Mouse (Mus musculus) heart, postnatal 25 days (tissue): ENCODE measurements around the gene Yipf7. TPM values are rescaled to one million over a fixed set of nuclear protein-coding genes. Genes with fewer than 3 reads are reported as not detected.

ENCODE experiments used
- DNase-seq: peaks from one replicate; pipeline ENCODE4 v3.0.0; 2022; ENCODE audit warnings: low spot score
- intact Hi-C: fragments of 180-260 bp; cut with DNase I; formaldehyde crosslinking; loops from one replicate; pipeline ENCODE4 v1.15.1; 2025
- total RNA-seq, 2 experiments: library from RNA; stranded (reverse); gene quantifications; 2 replicates each; pipeline ENCODE4 v1.2.3; 2021

Yipf7 gene
- 100 to 1,000 TPM; 166 to 170 TPM for total RNA-seq

DNA sequence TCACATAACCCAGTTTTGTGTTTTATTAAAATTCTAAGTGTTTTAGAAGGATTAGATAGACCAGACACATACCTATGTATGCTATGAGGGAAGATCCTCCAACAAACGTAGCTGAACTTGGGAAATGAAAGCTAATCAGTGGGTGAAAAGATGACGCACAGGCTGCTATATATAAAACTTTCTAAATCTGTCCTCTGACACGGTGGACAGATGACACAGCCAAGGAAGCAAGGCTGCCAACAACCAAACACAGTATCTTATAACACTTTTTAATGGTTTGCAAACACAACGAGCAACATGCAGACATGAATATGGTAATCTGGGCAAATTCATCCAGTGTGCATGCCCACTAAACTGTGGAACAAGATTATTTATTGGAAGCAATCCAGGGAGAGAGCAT lies at the start of gene Yipf7:
Gene Yipf7 (minus strand): TSS at position 160 of the 400 bp plus-strand sequence.
- intact Hi-C loops = no loop called here
- DNase-seq = no peak

DNA sequence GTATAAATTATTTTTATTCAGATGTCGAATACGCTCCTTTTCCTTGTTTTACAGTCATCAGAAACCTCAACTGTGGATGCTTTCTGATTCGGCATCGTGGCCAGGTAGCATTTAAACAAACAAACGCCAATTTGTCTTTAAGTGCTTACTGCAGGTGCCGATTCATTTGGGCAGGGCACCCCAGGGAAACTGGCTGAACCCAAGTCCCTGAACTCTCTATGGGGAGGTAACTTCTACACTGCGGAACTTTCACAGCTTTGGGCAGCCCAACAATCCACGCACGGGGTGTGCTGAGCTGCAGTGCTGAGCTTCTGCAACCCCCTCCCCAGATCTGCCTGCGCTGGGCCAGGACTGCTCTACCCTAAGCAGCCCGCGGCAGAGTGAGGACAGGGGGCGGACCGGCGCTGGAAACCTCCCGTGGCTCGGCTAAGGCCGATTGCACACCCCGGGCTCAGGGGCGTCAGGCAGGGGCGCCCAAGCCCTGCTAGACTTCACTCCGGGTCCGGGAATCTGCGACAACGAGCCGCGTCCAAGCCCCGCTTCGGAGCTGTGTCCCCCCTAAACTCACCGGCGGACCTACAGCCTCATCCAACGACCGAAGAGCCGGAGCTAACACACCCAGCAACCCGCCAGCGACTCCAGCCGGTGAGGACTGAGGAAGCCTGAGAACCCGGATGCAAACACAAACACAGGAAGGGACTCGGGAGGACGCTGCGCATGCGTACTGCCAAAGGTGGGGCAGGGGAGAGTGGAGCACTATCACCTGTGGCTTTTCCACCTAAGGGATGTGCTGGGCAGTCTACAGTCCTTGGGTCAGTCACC lies 49.4 kb upstream of the Yipf7 start, which contains the start of gene Gnpda2:
Gene Gnpda2 (minus strand): TSS at position 701 of the 822 bp plus-strand sequence.
- intact Hi-C loops = loop anchor here (5.0 kb wide), 1 partner anchor 35 kb away; the partner anchor contains the start of gene Guf1
- peak; percentile 66 for DNase-seq

DNA sequence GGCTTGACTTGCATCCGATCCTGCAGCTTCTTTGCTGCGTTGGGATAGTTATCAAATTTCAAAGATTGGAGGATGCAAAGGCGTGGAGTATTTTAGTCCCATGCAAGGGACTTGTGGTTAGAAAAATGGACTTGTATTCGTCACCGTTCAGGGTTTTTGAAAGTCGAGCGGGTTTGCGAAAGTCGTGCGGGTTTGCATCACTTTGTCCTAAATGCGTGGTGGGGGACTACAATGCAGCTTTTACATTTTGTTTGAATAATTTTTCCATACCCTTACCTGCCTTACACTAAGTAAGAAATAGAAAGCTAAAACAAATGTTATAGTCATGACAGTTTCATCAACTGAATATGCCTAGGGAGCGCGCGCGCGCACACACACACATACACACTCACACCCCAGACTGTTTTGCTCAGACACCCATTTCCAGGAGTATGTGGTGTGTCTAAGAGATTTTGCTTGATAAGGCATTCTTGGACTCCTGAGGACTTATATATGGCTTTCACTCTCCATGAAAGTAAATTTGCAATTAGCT lies 15.0 kb upstream of the Yipf7 start:
- intact Hi-C loops = loop anchor here (5.0 kb wide), 1 partner anchor 35 kb away; the partner anchor contains the start of gene Gnpda2

DNA sequence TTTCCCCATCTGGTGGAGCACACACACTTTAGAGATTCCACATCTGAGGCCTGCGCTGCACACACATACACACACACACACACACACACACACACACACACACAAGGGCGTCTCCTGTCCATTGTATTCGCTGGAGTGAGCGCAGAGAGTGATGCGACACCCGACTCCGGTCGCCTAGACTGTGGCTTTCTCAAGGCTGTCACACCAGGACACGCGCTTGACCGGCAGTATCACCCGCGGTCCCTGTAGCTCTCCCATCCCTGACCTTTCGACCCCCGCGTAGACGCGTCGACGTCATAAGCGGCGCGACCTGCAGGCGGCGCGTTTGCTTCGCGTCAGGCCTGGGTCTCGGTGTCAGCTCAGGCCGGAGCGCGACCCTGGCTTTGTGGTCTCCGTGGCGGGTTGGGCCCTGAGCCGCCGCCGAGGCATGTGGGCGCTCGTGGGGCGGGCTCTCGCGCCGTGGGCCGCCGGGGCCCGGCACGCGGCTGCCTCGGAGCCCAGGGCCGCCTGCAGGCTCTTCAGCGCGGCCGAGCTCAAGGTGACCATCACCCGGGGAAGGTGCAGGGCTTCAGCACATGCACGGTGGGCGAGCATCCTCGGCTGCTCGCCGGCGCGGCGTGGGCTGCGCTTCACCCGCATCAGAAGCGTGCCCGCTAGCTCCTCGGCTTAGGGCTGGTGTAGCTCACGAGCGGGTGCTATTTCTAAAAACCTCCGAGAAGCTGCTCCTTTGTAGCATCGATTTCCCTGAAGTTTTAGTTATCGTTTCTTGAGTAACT lies 14.4 kb upstream of the Yipf7 start, which contains the start of gene Guf1:
Gene Guf1 (plus strand): TSS at position 296 of the 776 bp plus-strand sequence.
- intact Hi-C loops = loop anchor here (5.0 kb wide), 1 partner anchor 35 kb away; the partner anchor contains the start of gene Gnpda2

More for the DNA sequence above, 15.0 kb upstream of the Yipf7 start:
- no peak for DNase-seq

DNA sequence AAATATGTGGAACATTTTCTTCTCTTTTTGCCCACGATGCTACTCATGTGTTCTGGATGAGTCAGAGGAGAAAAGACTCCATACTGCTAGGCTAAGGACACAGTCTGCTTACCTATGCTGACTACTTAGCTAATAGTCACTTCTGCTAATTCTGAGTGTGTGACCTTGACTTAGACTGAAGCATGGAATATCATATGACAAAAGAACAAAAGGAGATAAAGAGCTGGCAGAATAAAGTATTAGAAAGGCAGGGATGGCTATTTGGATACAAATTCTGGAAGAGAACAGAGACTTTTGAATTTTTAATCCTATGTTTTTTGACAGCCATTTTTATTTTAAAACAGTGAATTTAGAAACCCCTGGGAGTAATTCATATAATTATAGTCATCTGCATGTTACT lies 768 bp downstream of the Yipf7 start:
- DNase-seq = no peak
- intact Hi-C loops = no loop called here

More for the DNA sequence above, 14.4 kb upstream of the Yipf7 start, which contains the start of gene Guf1:
- DNase-seq = peak; percentile 88

DNA sequence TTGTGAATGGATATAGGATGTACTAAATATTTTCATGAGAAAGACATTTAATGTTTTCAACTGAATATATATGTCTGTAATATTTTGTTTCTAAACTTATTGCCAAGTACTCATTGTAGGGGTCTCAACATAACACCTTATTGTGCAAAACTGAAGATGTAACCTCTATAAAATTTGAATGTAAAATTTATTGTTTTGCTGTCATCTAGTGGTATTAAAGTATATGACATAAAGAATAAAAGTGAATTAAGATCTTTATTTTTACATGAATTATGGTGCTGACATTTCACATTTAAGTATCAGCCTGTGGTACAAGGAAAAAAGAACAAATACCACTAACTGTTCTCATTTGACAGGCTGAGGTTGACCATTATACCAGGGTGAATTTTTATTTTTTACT lies 18.5 kb downstream of the Yipf7 start:
- DNase-seq = no peak
- intact Hi-C loops = loop anchor here (5.0 kb wide), 1 partner anchor 1272 kb away; no protein-coding TSS in a partner anchor

DNA sequence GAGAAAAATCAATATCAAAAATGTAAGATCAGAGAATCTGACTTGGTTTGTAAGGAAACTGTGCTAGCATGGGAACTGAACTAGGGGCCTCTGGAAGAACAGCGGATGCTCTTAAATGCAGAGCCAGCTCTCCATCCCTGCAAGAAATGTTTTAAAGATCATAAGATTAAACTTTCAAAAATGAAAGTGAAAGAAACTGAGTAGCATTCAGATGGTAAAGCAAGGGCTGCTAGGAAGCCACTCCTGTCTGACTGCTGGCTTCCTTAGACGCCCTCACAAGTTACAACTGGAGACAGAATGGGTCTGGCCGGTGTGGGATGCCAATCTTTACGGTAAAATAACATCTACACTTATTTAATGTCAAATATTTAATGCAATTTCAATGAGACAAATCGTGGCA lies 20.4 kb downstream of the Yipf7 start:
- intact Hi-C loops = loop anchor here (5.0 kb wide), 1 partner anchor 1270 kb away; no protein-coding TSS in a partner anchor
- no peak for DNase-seq

DNA sequence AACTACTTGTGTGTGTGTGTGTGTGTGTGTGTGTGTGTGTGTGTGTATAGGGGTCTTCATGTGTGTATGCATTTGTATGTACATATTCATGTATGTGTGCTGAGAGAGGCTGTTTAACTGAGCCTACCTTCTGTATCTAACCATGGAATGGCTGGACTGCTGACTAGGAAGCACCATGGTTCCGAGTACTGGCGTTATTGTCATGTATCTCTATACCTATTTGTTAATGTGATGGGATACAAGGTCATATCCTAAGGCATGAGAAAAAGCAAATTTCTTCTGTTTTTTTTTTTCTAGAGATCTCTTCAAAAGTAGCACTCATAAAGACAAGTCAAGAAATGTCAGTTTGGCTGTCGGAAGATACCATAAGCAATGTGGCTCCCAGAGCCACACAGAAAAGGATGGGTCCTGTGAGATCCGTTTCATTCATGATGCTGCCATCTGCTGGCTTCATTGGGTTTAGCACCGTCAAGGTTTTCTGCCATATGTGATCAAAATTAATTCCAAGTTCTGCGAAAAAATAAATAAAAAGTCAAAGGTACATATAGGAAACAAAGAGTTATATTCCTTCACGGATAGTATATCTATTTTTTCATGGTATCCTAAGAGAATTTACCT lies 21.7 kb downstream of the Yipf7 start:
- DNase-seq = no peak
- intact Hi-C loops = loop anchor here (5.0 kb wide), 1 partner anchor 1268 kb away; no protein-coding TSS in a partner anchor

DNA sequence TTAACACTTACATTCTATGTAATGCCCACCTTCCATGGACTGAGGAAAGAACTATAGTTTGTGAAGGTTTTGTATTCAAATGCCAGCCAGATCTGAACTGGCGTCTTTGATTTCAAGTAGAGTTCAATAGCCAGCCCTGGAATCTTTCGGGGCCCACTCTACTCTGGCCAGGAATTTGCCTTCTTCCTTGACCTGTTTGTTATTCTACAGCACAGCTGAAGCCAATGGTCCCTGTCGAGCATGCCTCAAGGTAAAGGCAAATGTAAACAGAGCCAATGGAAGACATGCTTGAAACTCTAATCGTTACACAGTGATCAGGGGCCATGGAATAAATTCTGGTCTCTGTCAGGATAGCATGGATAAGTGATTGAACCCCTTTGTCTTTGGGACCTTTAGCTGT lies 30.2 kb downstream of the Yipf7 start:
- intact Hi-C loops = no loop called here
- DNase-seq = no peak

DNA sequence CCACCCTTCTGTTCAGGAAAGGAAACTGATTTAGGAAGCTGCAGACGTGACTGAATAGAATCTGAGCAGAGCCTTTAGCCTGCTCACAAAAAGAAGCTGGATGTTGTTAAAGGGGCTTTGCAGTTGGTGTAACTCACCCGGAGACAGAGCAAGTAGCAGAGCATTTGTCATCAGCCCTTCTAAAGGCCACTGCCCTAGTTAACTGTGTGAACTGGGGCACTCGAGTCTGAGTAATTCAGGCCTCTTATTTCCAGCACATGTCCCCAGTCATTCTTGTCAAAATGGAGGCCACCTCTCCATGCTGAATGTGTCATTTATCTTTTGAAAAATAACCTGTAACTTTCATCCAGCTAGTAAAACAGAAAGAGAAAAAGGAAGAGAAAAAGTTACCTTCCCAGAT lies 30.8 kb downstream of the Yipf7 start:
- intact Hi-C loops = no loop called here
- DNase-seq = no peak

DNA sequence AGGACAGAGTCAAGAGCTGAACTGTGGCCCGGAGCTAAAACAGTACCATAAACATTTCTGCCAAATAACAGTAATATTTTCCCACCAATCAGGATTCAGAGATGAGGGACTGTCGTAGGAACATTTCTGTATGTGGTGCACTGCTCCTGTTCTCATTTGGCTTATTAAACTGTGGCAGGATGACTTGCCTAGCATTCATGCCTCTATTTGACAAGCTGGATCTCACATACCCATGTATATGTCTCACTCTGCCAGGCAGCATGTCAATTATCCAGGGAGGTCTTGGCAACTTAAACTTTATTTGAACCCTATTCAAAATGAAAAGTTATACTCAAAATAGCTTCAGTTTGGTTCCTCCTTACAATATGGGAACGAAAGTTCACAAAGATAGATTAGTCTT lies 35.4 kb downstream of the Yipf7 start:
- intact Hi-C loops = no loop called here

DNA sequence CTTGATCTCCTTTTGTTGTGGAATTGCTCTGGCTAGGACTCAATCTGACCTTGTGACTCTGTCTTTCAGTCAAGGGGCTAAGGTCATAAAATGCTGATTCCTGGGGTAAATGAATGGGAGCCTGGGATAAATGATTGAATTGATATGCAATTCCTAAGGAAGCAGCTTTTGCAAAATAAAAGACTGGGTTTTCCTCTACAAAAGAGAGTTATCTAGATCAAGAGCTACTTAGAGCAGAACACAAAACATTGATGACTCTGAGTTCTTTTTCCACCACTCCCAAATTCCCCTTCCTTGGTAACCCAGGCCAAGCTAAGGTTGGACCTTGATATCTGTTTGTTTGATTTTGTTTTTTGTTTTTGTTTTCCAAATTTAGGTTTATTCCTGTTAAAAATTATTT lies 53.4 kb downstream of the Yipf7 start:
- intact Hi-C loops = no loop called here
- DNase-seq = no peak

More for the DNA sequence above, 35.4 kb downstream of the Yipf7 start:
- no peak for DNase-seq

DNA sequence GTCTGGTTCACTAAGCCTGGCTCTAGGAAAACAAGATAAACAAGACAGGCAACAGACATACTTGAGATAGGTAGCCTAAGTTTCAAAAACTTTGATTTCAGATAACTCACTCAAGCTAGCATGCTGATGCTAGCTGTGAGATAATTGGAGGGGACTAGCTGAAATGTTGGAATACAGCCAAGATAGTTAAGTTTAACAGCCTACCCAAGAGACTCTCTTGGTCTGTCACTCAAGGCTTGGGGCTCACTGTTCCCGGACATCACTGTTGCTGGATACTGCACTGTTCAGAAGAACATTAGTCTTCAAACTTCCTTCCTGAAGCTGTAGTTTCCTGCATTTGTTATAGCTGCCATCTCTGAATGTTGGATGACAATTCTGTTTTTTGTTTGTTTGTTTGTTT lies 74.9 kb downstream of the Yipf7 start:
- intact Hi-C loops = no loop called here
- no peak for DNase-seq

Other genes starting within 250 kb of the Yipf7 start
- gene Kctd8, start 201.0 kb downstream of the Yipf7 start, total RNA-seq = under 1 TPM; 0.28 to 0.60 TPM
- gene Guf1, start 14.3 kb upstream of the Yipf7 start, total RNA-seq = 10 to 100 TPM; 26.9 to 27.4 TPM
- 10 to 100 TPM; 10.9 to 11.6 TPM for gene Gnpda2, start 49.7 kb upstream of the Yipf7 start, total RNA-seq